Mouse (Mus musculus): ENCODE data around the gene Prim2.

Prim2 gene

GRCm38 (mm10) chr1:33604087-33604699 lies 65.4 kb downstream of the Prim2 start:
- no peak for DNase-seq (ENCODE audit: low spot score in 2 of 2)

- no peak for DNase-seq (ENCODE audit: low spot score in 2 of 2)
Measured at GRCm38 (mm10) chr1:33599698-33600097, 69.9 kb downstream of the Prim2 start.

- no peak for DNase-seq (ENCODE audit: low spot score in 2 of 2)
Measured at GRCm38 (mm10) chr1:33599019-33599667, 70.5 kb downstream of the Prim2 start.

- no peak for DNase-seq (ENCODE audit: low spot score in 2 of 2)
Measured at GRCm38 (mm10) chr1:33597043-33597442, 72.6 kb downstream of the Prim2 start.

- DNase-seq (ENCODE audit: low spot score in 2 of 2): no peak
Measured at GRCm38 (mm10) chr1:33595936-33596335, 73.7 kb downstream of the Prim2 start.

- DNase-seq (ENCODE audit: low spot score in 2 of 2): no peak
Measured at GRCm38 (mm10) chr1:33594966-33595365, 74.6 kb downstream of the Prim2 start.

GRCm38 (mm10) chr1:33593718-33594388 lies 75.7 kb downstream of the Prim2 start:
- no peak for DNase-seq (ENCODE audit: low spot score in 2 of 2)

- no peak for DNase-seq (ENCODE audit: low spot score in 2 of 2)
Measured at GRCm38 (mm10) chr1:33591997-33592608, 77.5 kb downstream of the Prim2 start.

- DNase-seq (ENCODE audit: low spot score in 2 of 2): no peak
Measured at GRCm38 (mm10) chr1:33590556-33591411, 78.8 kb downstream of the Prim2 start.

GRCm38 (mm10) chr1:33589531-33589930 lies 80.1 kb downstream of the Prim2 start:
- no peak for DNase-seq (ENCODE audit: low spot score in 2 of 2)

- no peak for DNase-seq (ENCODE audit: low spot score in 2 of 2)
Measured at GRCm38 (mm10) chr1:33588557-33588956, 81.0 kb downstream of the Prim2 start.

GRCm38 (mm10) chr1:33584590-33584978 lies 85.0 kb downstream of the Prim2 start:
- DNase-seq (ENCODE audit: low spot score in 2 of 2): no peak

GRCm38 (mm10) chr1:33583817-33584589 lies 85.6 kb downstream of the Prim2 start:
- DNase-seq (ENCODE audit: low spot score in 2 of 2): no peak

- DNase-seq (ENCODE audit: low spot score in 2 of 2): no peak
Measured at GRCm38 (mm10) chr1:33578593-33578992, 91.0 kb downstream of the Prim2 start.

GRCm38 (mm10) chr1:33574459-33574858 lies 95.1 kb downstream of the Prim2 start:
- DNase-seq (ENCODE audit: low spot score in 2 of 2): no peak

GRCm38 (mm10) chr1:33565764-33566401 lies 103.7 kb downstream of the Prim2 start:
- DNase-seq (ENCODE audit: low spot score in 2 of 2): no peak

- no peak for DNase-seq (ENCODE audit: low spot score in 2 of 2)
Measured at GRCm38 (mm10) chr1:33564032-33564431, 105.6 kb downstream of the Prim2 start.

- DNase-seq (ENCODE audit: low spot score in 2 of 2): no peak
Measured at GRCm38 (mm10) chr1:33563611-33564010, 106.0 kb downstream of the Prim2 start.

- no peak for DNase-seq (ENCODE audit: low spot score in 2 of 2)
Measured at GRCm38 (mm10) chr1:33556638-33557037, 113.0 kb downstream of the Prim2 start.

- DNase-seq (ENCODE audit: low spot score in 2 of 2): no peak
Measured at GRCm38 (mm10) chr1:33555626-33556025, 114.0 kb downstream of the Prim2 start.

All from frontal cortex, postnatal 36 days (tissue).